Mouse (Mus musculus): ENCODE results near the gene Krtap19-9b.

The Krtap19-9b gene

DNA sequence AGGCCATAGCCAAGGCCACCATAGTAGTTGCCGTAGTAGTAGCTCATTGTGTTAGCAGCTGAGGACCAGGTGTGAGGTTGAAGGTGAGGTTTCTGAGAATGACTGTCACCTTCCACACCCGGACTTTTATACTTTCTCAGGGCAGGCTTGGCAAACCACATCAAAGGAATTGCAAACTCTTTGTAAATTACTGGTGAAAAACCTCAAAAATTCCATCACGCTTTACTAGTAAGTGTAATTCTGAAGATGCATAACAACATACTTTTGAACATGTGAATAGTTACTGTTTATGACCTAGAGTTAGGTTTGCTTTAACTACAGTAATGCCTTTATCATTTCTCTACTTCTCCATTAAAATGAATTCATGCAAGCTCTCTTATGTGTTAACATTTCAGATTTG lies at the start of gene Krtap19-9b:
Krtap19-9b (minus strand) TSS at position 101 of the 400 bp plus-strand sequence.
- in situ Hi-C loops (cut with MboI; ENCODE audit: low sequenced_read_pairs) = no loop called here

DNA sequence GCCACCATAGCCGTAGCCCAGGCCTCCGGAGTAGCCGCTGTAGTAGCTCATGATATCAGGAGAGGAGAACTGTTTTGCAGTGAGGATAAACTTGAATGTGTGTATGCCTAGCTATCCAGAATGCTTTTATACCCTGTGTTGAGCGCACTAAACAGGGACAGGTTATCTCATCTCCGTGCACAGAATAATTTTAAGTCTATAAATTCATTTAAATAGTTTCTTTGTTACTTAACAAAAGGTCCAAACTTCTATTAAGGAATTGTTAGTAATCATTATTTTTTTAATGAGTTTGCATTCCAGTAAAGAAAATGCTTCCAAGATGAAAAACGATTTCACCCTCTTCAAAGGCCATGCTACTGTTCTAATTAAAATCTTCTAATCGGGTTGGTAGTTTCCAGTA lies 30.7 kb upstream of the Krtap19-9b start, which contains the start of gene Krtap16-3:
Krtap16-3 (minus strand) TSS at position 101 of the 400 bp plus-strand sequence.
- in situ Hi-C loops (cut with MboI; ENCODE audit: low sequenced_read_pairs) = no loop called here

DNA sequence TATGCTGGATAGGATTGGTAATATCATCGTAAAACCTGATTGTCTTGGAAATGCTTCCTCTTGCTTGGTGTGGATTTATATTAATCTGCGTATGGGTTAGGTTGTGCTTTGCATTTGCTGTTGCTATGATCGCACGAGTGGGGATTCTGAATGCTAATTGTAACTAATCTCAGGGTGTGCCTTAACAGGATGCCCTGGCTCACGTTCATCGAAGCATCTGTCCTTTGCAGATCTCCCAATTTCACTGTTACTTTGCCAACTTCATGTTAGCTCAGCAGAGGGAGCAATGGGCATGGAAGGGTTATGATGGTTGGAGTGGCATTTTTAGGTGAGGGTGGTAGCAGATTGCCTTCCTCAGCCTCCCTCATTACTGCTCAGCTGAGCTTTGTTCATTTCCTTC lies 9.0 kb upstream of the Krtap19-9b start:
- in situ Hi-C loops (cut with MboI; ENCODE audit: low sequenced_read_pairs) = no loop called here

DNA sequence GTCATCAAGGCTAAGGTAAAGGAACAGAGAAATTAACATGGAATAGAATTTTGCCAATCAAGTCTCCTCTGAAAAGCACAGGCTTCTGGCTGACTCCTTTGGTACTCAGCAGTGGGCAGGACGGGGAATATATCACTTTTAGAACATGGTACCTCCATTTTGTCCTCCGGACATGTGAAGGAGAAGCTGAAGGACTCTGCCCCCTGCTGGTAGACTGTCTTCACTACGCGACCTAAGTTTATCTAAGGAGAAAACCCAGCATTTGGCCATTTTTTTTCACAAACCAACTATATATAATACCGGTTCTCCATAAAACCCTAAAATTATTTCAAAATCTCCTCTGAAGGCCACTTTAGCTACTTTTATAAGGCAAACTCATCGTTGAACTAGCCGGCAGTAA lies 6.2 kb upstream of the Krtap19-9b start:
- in situ Hi-C loops (cut with MboI; ENCODE audit: low sequenced_read_pairs) = no loop called here

DNA sequence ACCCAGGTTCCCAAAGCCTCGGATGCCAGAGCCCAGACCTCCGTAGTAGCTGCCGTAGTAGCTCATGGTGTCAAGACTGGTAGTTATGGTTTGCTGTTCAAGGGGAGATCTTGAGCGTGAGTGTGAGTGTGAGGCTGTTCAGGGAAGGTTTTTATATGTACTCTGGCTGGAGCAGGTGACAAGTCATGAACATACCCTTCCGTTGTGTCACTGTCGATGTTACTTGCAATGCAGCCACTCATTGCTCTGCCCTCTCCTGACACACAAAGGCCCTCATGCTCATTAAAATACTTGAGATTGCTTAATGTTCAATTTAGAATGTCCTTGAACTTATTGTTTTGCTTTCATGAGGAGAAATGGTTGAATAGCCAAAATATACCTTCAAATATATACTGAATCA lies 35.7 kb downstream of the Krtap19-9b start, which contains the start of gene Krtap19-5:
Krtap19-5 (minus strand) TSS at position 101 of the 400 bp plus-strand sequence.
- in situ Hi-C loops (cut with MboI; ENCODE audit: low sequenced_read_pairs) = no loop called here

DNA sequence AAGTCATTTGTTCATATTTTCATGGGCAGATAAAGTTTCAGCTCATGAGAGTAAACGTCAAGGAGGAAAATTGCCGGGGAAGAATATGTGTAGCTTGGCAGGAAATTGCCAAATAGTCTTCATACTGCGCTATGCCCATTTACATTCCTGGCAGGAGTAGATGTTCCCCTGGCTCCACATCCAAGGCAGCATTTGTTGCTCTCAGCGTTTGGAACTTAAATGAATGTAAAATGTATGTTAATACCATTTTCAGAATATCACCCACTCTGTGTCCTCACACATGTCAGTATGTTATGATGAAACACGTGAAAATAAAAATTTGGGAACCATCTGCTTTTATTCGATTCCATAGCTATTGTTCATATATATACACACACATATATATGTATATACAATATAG lies 45.2 kb downstream of the Krtap19-9b start:
- in situ Hi-C loops (cut with MboI; ENCODE audit: low sequenced_read_pairs) = no loop called here

DNA sequence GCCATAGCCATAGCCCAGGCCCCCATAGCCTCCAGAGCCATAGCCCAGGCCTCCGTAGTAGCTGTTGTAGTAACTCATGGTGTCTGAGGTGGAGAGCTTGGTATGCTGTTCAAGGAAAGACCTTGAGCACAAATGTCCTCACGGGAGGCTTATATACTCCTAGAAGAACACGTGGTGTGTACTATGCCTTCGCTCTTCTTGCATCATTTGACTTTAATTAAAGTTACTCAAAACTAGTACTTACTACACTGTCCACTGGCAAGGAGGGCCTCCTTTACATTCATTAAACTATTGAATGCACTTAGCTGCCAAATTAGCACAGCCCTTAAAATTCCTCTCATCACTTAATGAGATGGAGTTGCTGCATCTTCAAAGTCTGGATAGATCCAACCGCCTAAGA lies 47.1 kb downstream of the Krtap19-9b start, which contains the start of gene Krtap19-4:
Krtap19-4 (minus strand) TSS at position 101 of the 400 bp plus-strand sequence.
- in situ Hi-C loops (cut with MboI; ENCODE audit: low sequenced_read_pairs) = no loop called here
